Mouse (Mus musculus) midbrain, embryonic 11.5 days (tissue): ENCODE measurements around the gene Lkaaear1. TPM values are rescaled to one million over a fixed set of nuclear protein-coding genes. Genes with fewer than 3 reads are reported as not detected.

Experiments used
- ATAC-seq: fragments of 200-750 bp; cut with Nextera tagmentation; 2 replicates; pipeline ENCODE4 v1.8.0; 2017; ENCODE audit warnings: moderate TSS enrichment, moderate library complexity; ENCODE audit not compliant: low FRiP score
- DNase-seq: peaks from one replicate; pipeline ENCODE4 v3.0.0; 2015; ENCODE audit warnings: low spot score; ENCODE audit errors: missing footprints
- H3K27ac ChIP-seq: fragments of 300-500 bp; sonication (generic); 2 replicates; pipeline ENCODE4 v1.5.1; 2014; ENCODE audit warnings: low read depth, low read length
- H3K27me3 ChIP-seq: fragments of 300-500 bp; sonication (generic); 2 replicates; pipeline ENCODE4 v1.6.1; 2014; ENCODE audit warnings: mild to moderate bottlenecking, low read length, moderate library complexity, mixed read lengths; ENCODE audit not compliant: control insufficient read depth, insufficient read depth
- H3K36me3 ChIP-seq: fragments of 300-500 bp; sonication (generic); 2 replicates; pipeline ENCODE4 v1.6.1; 2014; ENCODE audit warnings: mild to moderate bottlenecking, low read length, moderate library complexity, mixed read lengths; ENCODE audit not compliant: control insufficient read depth, insufficient read depth
- H3K4me1 ChIP-seq: fragments of 300-500 bp; sonication (generic); 2 replicates; pipeline ENCODE4 v1.6.1; 2014; ENCODE audit warnings: low read length; ENCODE audit not compliant: control insufficient read depth, insufficient read depth
- H3K4me2 ChIP-seq: fragments of 300-500 bp; sonication (generic); 2 replicates; pipeline ENCODE4 v1.6.1; 2014; ENCODE audit warnings: mild to moderate bottlenecking, moderate library complexity
- H3K4me3 ChIP-seq: fragments of 300-500 bp; sonication (generic); 2 replicates; pipeline ENCODE4 v1.5.1; 2014; ENCODE audit warnings: low read depth, low read length
- H3K9ac ChIP-seq: fragments of 300-500 bp; sonication (generic); 2 replicates; pipeline ENCODE4 v1.6.1; 2014; ENCODE audit warnings: low read length
- H3K9me3 ChIP-seq: fragments of 300-500 bp; sonication (generic); 2 replicates; pipeline ENCODE4 v1.6.1; 2016; ENCODE audit warnings: low read length; ENCODE audit not compliant: control insufficient read depth
- WGBS: fragments of 180-500 bp; shearing (Covaris S2); extraction: QIAGEN DNeasy Blood & Tissue Kit; methylation state at CpG from one replicate; pipeline ENCODE4 v1.1.7; 2014; 5-methylcytosine and 5-hydroxymethylcytosine counted together
- polyA plus RNA-seq: library from polyadenylated mRNA; unstranded; fragments of >200 nt; fragmentation: Nextera tagmentation; extraction: Ambion mirVana; gene quantifications from 2 replicates; pipeline ENCODE4 v1.2.1, GENCODE M21; 2014

The Lkaaear1 gene
- polyA plus RNA-seq, 1 experiment from 2014 or later, result not detected

GRCm38 (mm10) chr2:181689466-181690160 is 8.6 kb downstream of the Lkaaear1 start:
- no peak overlapping the region for H3K4me2 ChIP-seq
- WGBS, result 91% methylated on average over 10 of the region's 10 CpGs
- H3K27ac ChIP-seq, result no peak overlapping the region
- no peak overlapping the region for H3K4me3 ChIP-seq
- ATAC-seq (no peak), DNase-seq (no peak)
- H3K9ac ChIP-seq, result no peak overlapping the region
- H3K9me3 ChIP-seq, result no peaks in the 10 kb centered on the region
- H3K27me3 ChIP-seq, result no peaks in the 10 kb centered on the region
- peaks cover 2% of the 10 kb centered on the region; the same call in 1 of the 2 replicates for H3K36me3 ChIP-seq
- peaks cover 9% of the 10 kb centered on the region for H3K4me1 ChIP-seq

DNA sequence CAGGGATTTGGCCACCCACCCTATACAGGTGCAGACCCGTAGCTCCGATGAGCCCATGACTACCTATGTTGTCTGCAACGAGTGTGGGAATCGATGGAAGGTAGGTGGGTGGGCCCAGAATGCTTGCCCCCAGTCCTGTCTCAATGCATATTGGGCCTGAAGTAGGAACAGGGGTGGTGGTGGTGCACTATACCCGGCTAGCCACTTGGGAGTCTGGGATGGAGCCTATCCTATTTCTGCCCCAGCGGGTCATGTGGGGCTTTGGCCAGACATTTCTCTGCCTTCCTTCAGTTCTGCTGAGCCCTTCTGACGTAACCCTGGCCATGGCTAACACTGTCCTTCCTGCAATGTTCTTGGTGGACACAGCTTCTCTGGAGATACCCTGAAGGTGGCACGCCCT is 10.7 kb downstream of the Lkaaear1 start:
- Histone ChIP-seq H3K27ac (no peak overlapping the region), H3K9ac (no peak overlapping the region), H3K36me3 (peaks cover 2% of the 10 kb centered on the region; the same call in 1 of the 2 replicates), H3K4me1 (peaks cover 1% of the 10 kb centered on the region; the same call in 1 of the 2 replicates), H3K4me2 (no peak overlapping the region), H3K9me3 (no peaks in the 10 kb centered on the region), H3K4me3 (no peak overlapping the region), H3K27me3 (no peaks in the 10 kb centered on the region)
- ATAC-seq, result no peak
- no peak for DNase-seq
- 95% methylated on average over 8 of the region's 8 CpGs for WGBS

DNA sequence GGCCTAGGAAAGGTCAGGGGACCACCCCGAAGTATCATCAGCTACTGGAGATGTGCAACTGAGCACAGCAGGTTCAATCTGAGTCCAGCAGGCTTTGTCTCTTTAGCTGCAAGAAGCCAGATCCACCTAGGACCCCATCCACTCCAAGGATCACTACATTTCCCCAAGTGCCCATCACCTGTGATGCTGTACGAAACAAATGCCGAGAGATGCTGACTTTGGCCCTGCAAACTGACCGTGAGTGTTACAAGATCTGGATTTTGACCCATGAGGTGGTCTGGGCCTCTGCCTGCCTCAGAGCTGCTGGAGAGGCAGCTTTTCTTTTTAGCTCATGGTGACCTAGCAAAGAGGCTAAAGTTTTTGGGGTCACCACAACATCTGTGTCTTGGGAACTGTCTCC is 12.6 kb downstream of the Lkaaear1 start:
- Histone ChIP-seq H3K9me3 (no peaks in the 10 kb centered on the region), H3K27ac (no peak overlapping the region), H3K9ac (no peak overlapping the region), H3K36me3 (peaks cover 2% of the 10 kb centered on the region; the same call in 1 of the 2 replicates), H3K4me1 (peaks cover 4% of the 10 kb centered on the region), H3K27me3 (no peaks in the 10 kb centered on the region), H3K4me2 (no peak overlapping the region), H3K4me3 (no peak overlapping the region)
- 91% methylated on average over 4 of the region's 4 CpGs for WGBS
- ATAC-seq, result no peak
- peak; percentile 33 for DNase-seq

DNA sequence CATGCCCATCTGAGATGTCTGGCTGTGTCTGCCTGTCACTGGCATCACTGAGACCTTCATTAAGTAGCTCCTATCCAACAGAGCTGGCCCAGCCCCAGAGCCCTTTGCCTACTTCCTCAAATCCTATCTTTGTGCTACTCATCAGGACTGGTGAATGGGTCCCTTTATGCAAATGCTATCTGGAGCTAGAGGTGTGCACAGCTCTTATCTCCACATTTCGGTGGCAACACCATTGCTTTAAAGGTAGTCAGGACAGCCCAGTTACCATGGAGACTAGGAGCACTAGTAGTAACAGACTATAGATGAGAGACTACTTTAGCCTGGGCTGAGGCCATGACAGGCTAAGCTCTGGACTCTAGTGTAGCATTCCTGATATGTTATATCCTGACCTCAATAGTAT is 13.5 kb downstream of the Lkaaear1 start:
- Histone ChIP-seq H3K4me2 (no peak overlapping the region), H3K27me3 (no peaks in the 10 kb centered on the region), H3K4me3 (no peak overlapping the region), H3K36me3 (peaks cover 2% of the 10 kb centered on the region; the same call in 1 of the 2 replicates), H3K27ac (no peak overlapping the region), H3K4me1 (peaks cover 8% of the 10 kb centered on the region), H3K9ac (no peak overlapping the region), H3K9me3 (no peaks in the 10 kb centered on the region)
- DNase-seq, result peak; percentile 28
- ATAC-seq, result no peak
- 87% methylated on average over 1 of the region's 1 CpGs for WGBS

- ATAC-seq (no peak), DNase-seq (no peak)
- H3K4me1 ChIP-seq, result peaks cover 12% of the 10 kb centered on the region
- no peak overlapping the region for H3K27ac ChIP-seq
- no peak overlapping the region for H3K4me2 ChIP-seq
- H3K36me3 ChIP-seq, result peaks cover 2% of the 10 kb centered on the region; the same call in 1 of the 2 replicates
- no peaks in the 10 kb centered on the region; the same call in 1 of the 2 replicates for H3K27me3 ChIP-seq
- no peak overlapping the region for H3K4me3 ChIP-seq
- WGBS, result 67% methylated on average over 4 of the region's 4 CpGs
- H3K9me3 ChIP-seq, result no peaks in the 10 kb centered on the region
- no peak overlapping the region for H3K9ac ChIP-seq
Observed at GRCm38 (mm10) chr2:181683381-181683780, 14.9 kb downstream of the Lkaaear1 start.

DNA sequence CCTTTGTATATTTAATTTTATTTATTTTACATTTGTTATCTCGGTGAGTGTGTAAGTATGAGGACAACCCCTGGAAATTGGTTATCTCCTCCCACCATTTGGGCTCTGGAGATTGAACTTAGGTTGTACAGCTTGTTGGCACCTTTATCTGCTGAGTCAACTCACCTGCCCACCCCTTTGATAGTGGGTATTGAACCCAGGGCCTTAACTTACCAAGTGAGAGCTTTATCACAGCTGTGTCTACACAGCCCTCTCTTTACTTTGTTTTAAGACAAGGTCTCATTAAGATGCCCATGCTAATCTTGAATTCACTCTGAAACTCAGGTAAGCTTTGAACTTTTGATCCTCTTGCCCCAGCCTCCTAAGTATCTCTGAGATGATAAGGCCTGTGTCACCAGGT is 16.3 kb downstream of the Lkaaear1 start:
- no peak for DNase-seq
- 84% methylated on average over 1 of the region's 1 CpGs for WGBS

DNA sequence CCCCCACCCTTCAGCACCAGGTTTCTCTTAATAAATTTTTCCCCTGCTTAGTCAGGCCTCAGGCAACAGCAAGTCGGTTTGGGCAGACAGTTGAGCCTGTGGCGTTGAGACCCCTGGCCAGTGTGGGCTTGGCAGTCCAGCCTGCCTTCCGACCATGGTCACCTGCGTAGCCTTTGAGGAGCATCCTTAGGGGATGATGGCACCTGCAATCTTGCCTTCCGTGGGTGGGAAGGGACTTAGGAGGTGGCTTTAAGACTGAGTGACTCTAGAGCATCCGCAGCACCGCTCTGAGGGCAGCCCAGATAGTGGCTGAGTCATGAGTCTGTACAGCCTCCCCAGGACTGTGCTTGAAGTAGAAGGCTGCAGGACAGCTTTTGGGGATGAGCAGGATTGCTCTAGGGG is 17.5 kb downstream of the Lkaaear1 start:
- no peaks in the 10 kb centered on the region for H3K36me3 ChIP-seq
- no peak overlapping the region for H3K27ac ChIP-seq
- H3K9ac ChIP-seq, result peak overlapping the region; percentile 84
- ATAC-seq (peak; percentile 19), DNase-seq (peak; percentile 93)
- no peaks in the 10 kb centered on the region for H3K9me3 ChIP-seq
- peaks cover 12% of the 10 kb centered on the region for H3K4me1 ChIP-seq
- WGBS, result 22% methylated on average over 7 of the region's 7 CpGs
- H3K27me3 ChIP-seq, result no peaks in the 10 kb centered on the region; the same call in 1 of the 2 replicates
- peak overlapping the region; percentile 77 for H3K4me2 ChIP-seq
- peak overlapping the region; percentile 59 for H3K4me3 ChIP-seq

More for the DNA sequence above, 16.3 kb downstream of the Lkaaear1 start:
- ATAC-seq, result no peak
- Histone ChIP-seq H3K36me3 (peaks cover 2% of the 10 kb centered on the region; the same call in 1 of the 2 replicates), H3K4me1 (peaks cover 12% of the 10 kb centered on the region), H3K9ac (no peak overlapping the region), H3K27me3 (no peaks in the 10 kb centered on the region; the same call in 1 of the 2 replicates), H3K4me3 (no peak overlapping the region), H3K4me2 (no peak overlapping the region), H3K9me3 (no peaks in the 10 kb centered on the region), H3K27ac (no peak overlapping the region)

GRCm38 (mm10) chr2:181679951-181680715 is 18.1 kb downstream of the Lkaaear1 start, which contains the start of gene Tcea2:
Gene Tcea2, plus strand, starts transcription at chr2:181680310.
- under 1% methylated on average over 64 of the region's 69 CpGs for WGBS
- Histone ChIP-seq H3K27ac (no peak within 1 kb of the TSS), H3K4me3 (peak within 1 kb of the TSS; percentile 59), H3K27me3 (no peaks in the 10 kb centered on the region; the same call in 1 of the 2 replicates), H3K4me2 (peak within 1 kb of the TSS; percentile 77), H3K36me3 (no peaks in the 10 kb centered on the region), H3K9me3 (no peaks in the 10 kb centered on the region), H3K4me1 (peaks cover 16% of the 10 kb centered on the region), H3K9ac (peak within 1 kb of the TSS; percentile 84)
- ATAC-seq (peak; percentile 75), DNase-seq (peak; percentile 97)

DNA sequence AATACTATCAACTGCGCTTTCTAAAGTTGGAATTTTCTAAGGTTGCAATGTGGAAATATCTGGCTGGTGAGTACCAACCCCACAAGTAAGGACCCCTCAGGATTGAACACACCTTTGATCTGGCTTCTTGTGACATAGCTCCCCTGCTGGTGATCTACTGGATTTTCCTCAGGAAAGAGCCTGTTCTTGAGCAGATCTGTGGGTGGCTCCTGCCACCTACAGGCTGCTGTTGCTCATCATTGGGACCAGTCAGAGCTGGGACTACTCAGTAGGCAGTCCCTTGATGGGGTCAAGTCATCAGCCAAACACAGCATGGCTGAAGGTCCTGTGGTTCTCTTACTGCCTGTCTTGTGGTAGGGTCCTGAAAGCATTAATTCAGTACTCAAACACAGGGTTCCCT is 19.5 kb downstream of the Lkaaear1 start:
- H3K4me2 ChIP-seq, result no peak overlapping the region
- peaks cover 2% of the 10 kb centered on the region; the same call in 1 of the 2 replicates for H3K27me3 ChIP-seq
- 44% methylated on average over 1 of the region's 1 CpGs for WGBS
- DNase-seq (peak; percentile 94), ATAC-seq (peak; percentile 53; the same call in 1 of the 2 replicates)
- no peaks in the 10 kb centered on the region for H3K9me3 ChIP-seq
- no peaks in the 10 kb centered on the region for H3K36me3 ChIP-seq
- no peak overlapping the region for H3K9ac ChIP-seq
- H3K27ac ChIP-seq, result no peak overlapping the region
- H3K4me3 ChIP-seq, result no peak overlapping the region
- peaks cover 16% of the 10 kb centered on the region for H3K4me1 ChIP-seq
